Mouse (Mus musculus): ENCODE results near the gene Gm49366.
"Not testable (repeated sequence)": the region's sequence is repeated elsewhere in the genome, so short reads cannot be mapped to it uniquely, and the experiment has no call there.

Gm49366 gene

GRCm38 (mm10) chr12:84032854-84033253 is 5.9 kb upstream of the Gm49366 start:
- no peak for DNase-seq (ENCODE audit: low spot score)

GRCm38 (mm10) chr12:84033302-84033701 is 5.4 kb upstream of the Gm49366 start:
- DNase-seq (ENCODE audit: low spot score), result not testable (repeated sequence)

GRCm38 (mm10) chr12:84034108-84034507 is 4.6 kb upstream of the Gm49366 start:
- DNase-seq (ENCODE audit: low spot score), result no peak

- DNase-seq (ENCODE audit: low spot score), result not testable (repeated sequence)
These were observed 494 bp upstream of the Gm49366 start, which contains the start of gene Acot4 for GRCm38 (mm10) chr12:84038241-84038640. TSS of gene Acot4 (plus strand) at chr12:84038379.

- no peak for DNase-seq (ENCODE audit: low spot score)
These were observed 3.5 kb downstream of the Gm49366 start for GRCm38 (mm10) chr12:84042248-84042647.

- DNase-seq (ENCODE audit: low spot score), result no peak
These were observed 5.3 kb downstream of the Gm49366 start for GRCm38 (mm10) chr12:84044045-84044444.

GRCm38 (mm10) chr12:84046906-84047305 is 8.2 kb downstream of the Gm49366 start:
- no peak for DNase-seq (ENCODE audit: low spot score)

- not testable (repeated sequence) for DNase-seq (ENCODE audit: low spot score)
These were observed 12.0 kb downstream of the Gm49366 start for GRCm38 (mm10) chr12:84050744-84051143.

GRCm38 (mm10) chr12:84051937-84052474 is 13.3 kb downstream of the Gm49366 start, which contains the start of gene Acot3:
TSS of gene Acot3 (plus strand) at chr12:84052144.
- DNase-seq (ENCODE audit: low spot score), result no peak

- no peak for DNase-seq (ENCODE audit: low spot score)
These were observed 13.9 kb downstream of the Gm49366 start for GRCm38 (mm10) chr12:84052609-84053008.

GRCm38 (mm10) chr12:84053173-84053572 is 14.4 kb downstream of the Gm49366 start:
- no peak for DNase-seq (ENCODE audit: low spot score)

GRCm38 (mm10) chr12:84053679-84054391 is 15.1 kb downstream of the Gm49366 start:
- DNase-seq (ENCODE audit: low spot score), result no peak

GRCm38 (mm10) chr12:84060946-84061345 is 22.2 kb downstream of the Gm49366 start:
- DNase-seq (ENCODE audit: low spot score), result no peak

- no peak for DNase-seq (ENCODE audit: low spot score)
These were observed 23.6 kb downstream of the Gm49366 start for GRCm38 (mm10) chr12:84062336-84062735.

GRCm38 (mm10) chr12:84063228-84063627 is 24.5 kb downstream of the Gm49366 start:
- DNase-seq (ENCODE audit: low spot score), result no peak

GRCm38 (mm10) chr12:84063833-84064232 is 25.1 kb downstream of the Gm49366 start:
- DNase-seq (ENCODE audit: low spot score), result no peak

- DNase-seq (ENCODE audit: low spot score), result no peak
These were observed 25.9 kb downstream of the Gm49366 start for GRCm38 (mm10) chr12:84064621-84065020.

- no peak for DNase-seq (ENCODE audit: low spot score)
These were observed 29.0 kb downstream of the Gm49366 start for GRCm38 (mm10) chr12:84067752-84068151.

GRCm38 (mm10) chr12:84068296-84068695 is 29.6 kb downstream of the Gm49366 start:
- DNase-seq (ENCODE audit: low spot score), result no peak

- no peak for DNase-seq (ENCODE audit: low spot score)
These were observed 30.3 kb downstream of the Gm49366 start, which contains the start of gene Acot5 for GRCm38 (mm10) chr12:84068986-84069385. TSS of gene Acot5 (plus strand) at chr12:84069325.

GRCm38 (mm10) chr12:84069582-84069981 is 30.8 kb downstream of the Gm49366 start:
- peak; percentile 36 for DNase-seq (ENCODE audit: low spot score)

GRCm38 (mm10) chr12:84071696-84072095 is 33.0 kb downstream of the Gm49366 start:
- peak; percentile 54 for DNase-seq (ENCODE audit: low spot score)

GRCm38 (mm10) chr12:84077371-84077990 is 38.7 kb downstream of the Gm49366 start:
- no peak for DNase-seq (ENCODE audit: low spot score)
